Mouse (Mus musculus) E14TG2a.4 (cell line): ENCODE results near the gene Tmem17.
A peak's percentile ranks its signal among the peaks of the same experiment; 100 is the strongest.

Experiments
- H3K27me3 ChIP-seq: 2 replicates; pipeline ENCODE4 v1.6.1; 2014; ENCODE audit warnings: low read length, control low read depth; ENCODE audit not compliant: insufficient read depth
- H3K36me3 ChIP-seq: 2 replicates; pipeline ENCODE4 v1.6.1; 2014; ENCODE audit warnings: low read length, control low read depth; ENCODE audit not compliant: insufficient read depth
- H3K4me1 ChIP-seq: replicated peaks from 2 replicates; pipeline ENCODE4 v1.6.1; 2014; ENCODE audit warnings: low read depth, low read length, control low read depth
- H3K4me3 ChIP-seq: replicated peaks from 2 replicates; pipeline ENCODE4 v1.5.1; 2014; ENCODE audit warnings: mild to moderate bottlenecking, low read length
- H3K9me3 ChIP-seq: 2 replicates; pipeline ENCODE4 v1.6.1; 2014; ENCODE audit warnings: low read length, control low read depth
- CTCF ChIP-seq: conservative IDR thresholded peaks from 2 replicates; pipeline ENCODE4 v1.5.1; 2014; ENCODE audit warnings: low read length
- NANOG ChIP-seq: IDR thresholded peaks from 2 replicates; pipeline ENCODE4 v1.6.1; 2014; ENCODE audit warnings: borderline replicate concordance, low read length, mixed read lengths
- POU5F1 ChIP-seq: IDR thresholded peaks from 2 replicates; pipeline ENCODE4 v1.6.1; 2014; ENCODE audit warnings: low read length, borderline replicate concordance

Gene Tmem17

DNA sequence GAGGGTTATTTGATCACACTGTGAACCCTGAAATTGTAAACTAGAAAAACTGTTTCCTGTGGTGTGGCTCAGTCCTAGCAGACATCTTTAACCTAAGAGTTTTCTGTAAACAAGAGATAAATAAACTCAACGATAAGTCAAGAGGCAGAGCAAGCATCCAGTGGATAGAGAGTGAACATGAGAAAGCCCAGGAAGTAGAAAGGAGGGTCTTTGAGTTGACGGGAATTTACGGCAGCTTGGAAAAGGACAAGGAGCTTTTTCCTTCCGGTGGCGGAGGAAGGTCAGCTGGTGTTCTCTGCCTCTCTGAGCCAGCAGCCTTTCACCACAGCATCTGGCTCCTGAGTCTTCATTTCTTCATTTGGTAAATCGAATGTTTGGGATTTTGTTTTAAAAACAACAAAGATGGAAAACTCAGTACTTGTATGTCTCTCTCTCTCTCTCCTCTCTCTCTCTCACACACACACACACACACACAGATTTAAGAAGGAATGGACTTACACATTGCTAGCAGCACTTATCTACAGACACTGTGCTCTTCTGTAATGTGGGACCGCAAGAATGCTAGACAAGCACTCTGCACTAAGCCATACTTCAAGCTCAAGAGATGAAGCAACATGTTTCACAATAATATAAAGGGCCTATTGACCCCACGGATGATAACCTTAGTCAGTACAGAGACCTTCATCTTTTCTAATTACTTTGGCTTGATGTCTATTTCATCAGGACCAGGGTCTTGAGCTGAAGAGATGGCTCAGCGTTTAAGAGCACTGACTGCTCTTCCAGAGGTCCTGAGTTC, 10.9 kb upstream of the Tmem17 start:
- no peaks in the 10 kb centered on the region for H3K4me1 ChIP-seq
- H3K4me3 ChIP-seq = no peak overlapping the region
- H3K36me3 ChIP-seq = no peaks in the 10 kb centered on the region
- no peaks in the 10 kb centered on the region for H3K27me3 ChIP-seq
- peaks cover 7% of the 10 kb centered on the region for H3K9me3 ChIP-seq
- no peak for TF ChIP-seq CTCF
- no peak for TF ChIP-seq POU5F1
- TF ChIP-seq NANOG = no peak

DNA sequence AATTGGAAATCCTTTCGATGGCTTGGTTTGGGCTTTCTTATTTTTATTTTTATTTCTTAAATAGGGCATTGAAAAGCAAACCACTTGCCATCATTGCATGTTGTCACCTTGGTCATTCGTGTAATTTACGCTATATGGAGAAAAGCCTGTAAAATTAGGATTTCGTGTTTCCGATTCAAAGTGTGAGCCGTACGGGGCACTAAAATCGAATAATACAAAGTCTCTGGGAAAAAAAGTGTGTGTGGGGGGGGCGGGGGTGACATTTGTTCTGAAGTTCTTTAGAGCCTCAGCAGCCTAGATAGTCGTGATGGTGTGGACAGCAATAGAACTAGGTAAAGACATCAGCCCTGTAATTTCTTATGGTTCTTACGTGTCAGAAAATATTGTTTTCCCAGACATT, 1.2 kb downstream of the Tmem17 start:
- Histone ChIP-seq H3K36me3 (peaks cover 2% of the 10 kb centered on the region; the same call in 1 of the 2 replicates), H3K4me3 (peak overlapping the region; percentile 87), H3K4me1 (peaks cover 3% of the 10 kb centered on the region; the same call in 1 of the 2 replicates), H3K27me3 (no peaks in the 10 kb centered on the region), H3K9me3 (peaks cover 3% of the 10 kb centered on the region; the same call in 1 of the 2 replicates)
- TF ChIP-seq NANOG (no peak), CTCF (no peak), POU5F1 (no peak)

DNA sequence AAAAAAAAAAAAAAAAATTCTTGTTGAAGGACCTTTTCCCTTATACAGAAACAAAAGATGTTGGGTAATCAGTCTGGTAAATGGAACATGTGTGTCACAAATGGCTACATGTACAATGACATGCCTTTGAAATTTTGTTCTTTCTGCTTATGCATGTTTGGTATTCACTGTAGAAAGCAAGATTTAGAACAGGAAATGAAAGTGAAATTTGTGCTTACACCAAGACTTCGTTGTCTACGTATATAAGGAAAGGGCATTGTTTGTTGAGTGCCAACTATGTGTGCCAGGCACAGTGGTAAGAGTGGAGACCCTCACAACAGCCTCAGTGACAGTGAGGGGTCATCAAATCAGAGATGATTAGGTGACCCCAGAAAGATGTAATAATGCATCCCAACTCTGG, 3.2 kb downstream of the Tmem17 start:
- H3K27me3 ChIP-seq = no peaks in the 10 kb centered on the region
- peaks cover 10% of the 10 kb centered on the region for H3K36me3 ChIP-seq
- H3K4me1 ChIP-seq = peaks cover 3% of the 10 kb centered on the region; the same call in 1 of the 2 replicates
- no peak for TF ChIP-seq NANOG
- no peak for TF ChIP-seq CTCF
- no peak for TF ChIP-seq POU5F1
- no peak overlapping the region for H3K4me3 ChIP-seq
- peaks cover 13% of the 10 kb centered on the region for H3K9me3 ChIP-seq

DNA sequence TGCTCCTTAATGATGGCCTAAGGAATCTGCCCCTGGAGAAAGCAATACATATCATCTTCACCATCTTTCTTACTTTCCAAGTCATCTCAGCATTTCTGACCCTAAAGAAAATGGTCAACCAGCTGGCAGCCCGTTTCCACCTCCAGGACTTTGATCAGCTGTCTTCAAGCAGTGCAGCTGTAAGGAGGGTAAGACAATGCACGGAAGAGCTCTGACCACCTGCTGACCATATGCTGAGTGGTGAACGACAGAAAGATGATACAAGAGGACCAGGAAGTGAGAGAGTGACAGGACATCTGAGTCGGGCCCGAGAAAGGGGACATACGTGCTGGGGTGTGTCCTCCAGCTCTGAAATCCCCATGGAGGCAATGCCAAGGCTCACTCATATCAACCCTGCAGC, 6.6 kb downstream of the Tmem17 start:
- Histone ChIP-seq H3K9me3 (peaks cover 43% of the 10 kb centered on the region), H3K27me3 (no peaks in the 10 kb centered on the region), H3K36me3 (peaks cover 19% of the 10 kb centered on the region), H3K4me1 (peaks cover 3% of the 10 kb centered on the region; the same call in 1 of the 2 replicates), H3K4me3 (no peak overlapping the region)
- TF ChIP-seq POU5F1 (no peak), CTCF (no peak), NANOG (no peak)

DNA sequence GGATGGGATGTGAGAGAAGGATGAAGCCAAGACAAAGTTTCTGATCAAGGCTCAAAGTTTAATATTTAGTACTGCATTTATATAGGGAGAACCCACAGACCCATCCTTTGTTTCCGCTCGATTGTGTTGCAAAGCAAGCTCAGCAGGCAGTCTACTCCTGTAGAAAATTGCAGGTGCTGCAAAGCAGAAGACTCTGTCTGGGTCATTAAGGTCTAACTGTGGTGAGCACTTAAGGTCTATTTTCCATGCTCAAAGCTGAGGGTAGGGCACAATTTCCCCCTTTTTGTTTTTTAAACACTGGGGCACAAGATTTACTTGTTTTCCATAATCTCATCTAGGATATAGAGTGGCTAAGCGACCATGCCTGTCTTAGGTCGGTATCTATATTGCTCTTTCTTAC, 8.4 kb downstream of the Tmem17 start:
- peaks cover 19% of the 10 kb centered on the region for H3K36me3 ChIP-seq
- H3K9me3 ChIP-seq = peaks cover 60% of the 10 kb centered on the region
- H3K4me1 ChIP-seq = no peaks in the 10 kb centered on the region
- no peaks in the 10 kb centered on the region for H3K27me3 ChIP-seq
- no peak for TF ChIP-seq CTCF
- TF ChIP-seq POU5F1 = no peak
- TF ChIP-seq NANOG = no peak
- H3K4me3 ChIP-seq = no peak overlapping the region

DNA sequence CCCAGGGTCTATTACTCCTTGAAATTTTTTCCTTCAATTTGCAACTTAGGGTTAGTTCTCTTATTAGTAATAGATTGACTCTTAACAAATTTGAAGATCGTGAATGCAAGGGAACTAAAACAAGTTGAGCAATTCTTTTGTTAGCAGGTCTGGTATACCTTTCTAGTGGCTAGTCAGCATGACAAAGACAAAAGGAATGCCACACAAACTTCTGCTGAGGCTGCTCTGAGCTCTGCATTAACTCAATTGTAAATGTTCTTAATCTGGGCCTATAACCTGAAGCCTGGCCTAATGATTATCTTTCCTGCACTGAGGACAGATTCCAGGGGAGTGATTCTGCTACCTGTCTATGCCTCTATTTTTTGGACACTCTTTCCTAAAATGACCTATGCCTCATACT, 12.7 kb downstream of the Tmem17 start:
- Histone ChIP-seq H3K27me3 (no peaks in the 10 kb centered on the region), H3K9me3 (peaks cover 87% of the 10 kb centered on the region), H3K4me1 (no peaks in the 10 kb centered on the region), H3K4me3 (no peak overlapping the region), H3K36me3 (peaks cover 8% of the 10 kb centered on the region; the same call in 1 of the 2 replicates)
- TF ChIP-seq CTCF = no peak

DNA sequence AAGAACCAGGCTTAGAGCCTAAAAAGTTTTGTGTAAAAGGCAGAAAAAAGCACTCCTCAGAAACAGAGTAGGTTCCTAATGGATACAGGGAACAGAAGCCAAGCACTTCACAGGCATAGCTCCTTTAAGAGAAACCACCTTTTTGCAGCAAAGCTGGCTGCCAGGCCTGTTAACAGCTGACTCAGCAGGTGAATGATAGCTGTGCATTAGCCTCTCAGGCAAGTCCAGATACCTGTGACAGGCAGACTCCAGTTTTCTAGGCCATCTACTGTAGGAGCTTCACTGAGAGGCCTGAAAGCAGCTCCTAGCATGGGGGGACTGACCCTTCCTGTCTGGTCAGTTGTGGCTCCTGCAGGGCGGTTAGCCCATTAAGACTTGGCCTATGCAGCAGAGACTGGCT, 28.7 kb downstream of the Tmem17 start:
- TF ChIP-seq CTCF = no peak
- no peak for TF ChIP-seq POU5F1
- no peak for TF ChIP-seq NANOG
- no peaks in the 10 kb centered on the region for H3K36me3 ChIP-seq
- H3K9me3 ChIP-seq = no peaks in the 10 kb centered on the region
- H3K4me3 ChIP-seq = no peak overlapping the region
- peaks cover 8% of the 10 kb centered on the region for H3K4me1 ChIP-seq
- H3K27me3 ChIP-seq = no peaks in the 10 kb centered on the region

DNA sequence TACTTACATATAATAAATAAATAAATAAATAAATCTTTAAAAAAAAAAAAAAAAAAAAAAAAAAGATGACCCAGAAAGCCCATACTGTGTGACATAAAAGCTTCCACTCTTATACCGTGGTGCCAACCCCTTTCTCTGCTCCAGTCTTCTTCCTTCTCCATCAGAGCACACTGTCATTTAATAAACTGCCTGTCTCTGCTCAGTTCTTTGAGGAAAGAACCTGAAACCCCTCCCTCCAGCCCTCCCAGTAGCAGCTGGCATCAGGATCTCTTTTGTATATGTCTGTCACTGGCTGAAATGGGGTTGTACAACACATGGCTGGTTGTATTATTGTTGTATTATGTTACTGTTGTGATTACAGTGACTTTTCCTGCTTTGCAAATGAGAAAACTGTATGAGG, 48.2 kb downstream of the Tmem17 start:
- no peaks in the 10 kb centered on the region for H3K27me3 ChIP-seq
- no peak for TF ChIP-seq CTCF
- H3K9me3 ChIP-seq = no peaks in the 10 kb centered on the region
- H3K36me3 ChIP-seq = no peaks in the 10 kb centered on the region
- H3K4me1 ChIP-seq = peaks cover 35% of the 10 kb centered on the region
- H3K4me3 ChIP-seq = no peak overlapping the region

DNA sequence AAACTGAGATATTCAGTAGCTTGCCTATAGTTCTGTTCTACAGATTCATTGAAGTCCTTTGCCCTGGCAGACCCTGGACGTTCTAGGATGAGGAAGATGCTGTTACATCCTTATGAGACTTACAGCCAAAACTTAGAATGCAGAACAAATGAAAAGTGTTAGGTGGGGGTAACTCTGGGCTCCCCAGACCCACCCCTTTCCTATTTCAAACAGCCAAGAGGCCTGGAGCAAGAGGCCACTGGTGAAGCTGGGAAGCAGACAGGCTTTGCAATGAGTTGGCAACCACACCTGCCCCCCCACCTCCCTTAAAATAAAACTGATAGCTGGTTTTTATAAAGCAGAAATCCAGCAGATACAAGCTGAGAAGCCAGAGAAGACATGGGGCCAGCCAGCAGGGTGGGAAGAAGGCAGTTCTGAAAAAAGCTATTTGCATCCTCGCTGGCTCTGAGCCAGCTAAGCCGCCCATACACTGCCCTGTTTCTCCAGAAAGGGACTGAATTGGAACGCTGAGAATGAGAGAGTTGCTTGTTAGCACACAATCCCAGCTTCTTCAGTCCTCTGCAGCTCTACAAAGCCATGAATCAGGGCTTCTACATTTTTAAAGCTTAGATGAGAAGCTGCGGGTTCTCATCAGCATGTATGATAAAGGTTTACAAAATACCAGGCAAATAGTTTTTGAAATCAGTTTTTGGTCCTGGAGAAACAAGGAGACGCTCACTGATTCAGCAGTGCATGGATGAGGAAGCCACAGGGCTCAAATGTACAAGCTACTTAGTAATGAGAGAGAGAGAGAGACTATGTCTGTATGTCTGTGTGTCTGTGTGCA, 48.8 kb downstream of the Tmem17 start:
- Histone ChIP-seq H3K9me3 (no peaks in the 10 kb centered on the region), H3K4me3 (no peak overlapping the region), H3K36me3 (no peaks in the 10 kb centered on the region), H3K27me3 (no peaks in the 10 kb centered on the region), H3K4me1 (peaks cover 41% of the 10 kb centered on the region)
- TF ChIP-seq CTCF (no peak), POU5F1 (no peak), NANOG (no peak)
